Mouse (Mus musculus): ENCODE measurements at regions not wholly inside any gene's neighbourhood (a gene's known extent, or its start where the extent isn't known, plus 50 kb on each side); places are given as distances from the start of the nearest gene placed in this dataset.

GRCm38 (mm10) chr14:46594151-46594550 lies 166.2 kb upstream of the Cdkn3 start:
- TF ChIP-seq CTCF (IDR thresholded peaks at IDR 0.05 in 2 of 3, conservative IDR thresholded peaks at IDR 0.05 in 1 of 3; ENCODE audit: control insufficient read depth in 1 of 3, insufficient read depth in 1 of 3, low read depth in 2 of 3, low read length in 3 of 3, poor library complexity in 1 of 3, severe bottlenecking in 1 of 3) (no peak), POLR2A (IDR thresholded peaks at IDR 0.05; ENCODE audit: control insufficient read depth in 1 of 2, insufficient read depth in 1 of 2, low read depth in 1 of 2, low read length in 2 of 2, poor library complexity in 1 of 2) (no peak), EP300 (IDR thresholded peaks at IDR 0.05; ENCODE audit: low read depth in 1 of 2, low read length in 2 of 2) (no peak), TAL1 (IDR thresholded peaks at IDR 0.05; ENCODE audit: low read length) (no peak), RCOR1 (IDR thresholded peaks at IDR 0.05; ENCODE audit: low read depth, low read length) (no peak), NRF1 (IDR thresholded peaks at IDR 0.05; ENCODE audit: insufficient read depth, low read depth, low read length, poor library complexity, severe bottlenecking) (no peak), POLR2AphosphoS5 (IDR thresholded peaks at IDR 0.05; ENCODE audit: borderline replicate concordance, low read depth, low read length) (no peak), SIN3A (IDR thresholded peaks at IDR 0.05; ENCODE audit: low read length) (no peak), ZC3H11A (IDR thresholded peaks at IDR 0.05; ENCODE audit: low read depth, low read length) (no peak), MAZ (IDR thresholded peaks at IDR 0.05; ENCODE audit: low read depth, low read length) (no peak), NELFE (IDR thresholded peaks at IDR 0.05; ENCODE audit: low read depth, low read length) (no peak), ZNF384 (IDR thresholded peaks at IDR 0.05; ENCODE audit: low read depth, low read length) (no peak), ELF1 (IDR thresholded peaks at IDR 0.05; ENCODE audit: low read depth, low read length) (no peak)
